Mouse (Mus musculus) MEL (cell line): ENCODE results near the gene Nr1h4. TPM values are rescaled to one million over a fixed set of nuclear protein-coding genes. Genes with fewer than 3 reads are reported as not detected.

Experiments used
- DNase-seq: peaks from one replicate; pipeline ENCODE4 v3.0.0; 2011; ENCODE audit warnings: low read depth, low spot score
- H3K27ac ChIP-seq: 2 replicates; pipeline ENCODE4 v1.5.1; 2012; ENCODE audit warnings: low read depth, mild to moderate bottlenecking, control low read depth, low read length, moderate library complexity; ENCODE audit not compliant: control insufficient read depth
- H3K27me3 ChIP-seq, 2 experiments: fragments of 150-350 bp in 1 of 2; sonication (generic) in 1 of 2; 2 replicates each; pipeline ENCODE4 v1.6.1; 2012; ENCODE audit warnings: low read length in 2 of 2, mild to moderate bottlenecking in 2 of 2, improper control_type of control experiment in 1 of 2, moderate library complexity in 1 of 2; ENCODE audit not compliant: insufficient read depth in 2 of 2, control insufficient read depth in 1 of 2
- H3K36me3 ChIP-seq, 2 experiments: 2 replicates each; pipeline ENCODE4 v1.6.1; 2012 to 2014; ENCODE audit warnings: low read length in 2 of 2, improper control_type of control experiment in 1 of 2, inconsistent platforms in 1 of 2, mild to moderate bottlenecking in 1 of 2; ENCODE audit not compliant: insufficient read depth in 2 of 2, control insufficient read depth in 1 of 2
- H3K4me1 ChIP-seq, 2 experiments: fragments of 150-350 bp in 1 of 2; sonication (generic) in 1 of 2; 2 replicates each; pipeline ENCODE4 v1.6.1; 2012; ENCODE audit warnings: low read length in 2 of 2, improper control_type of control experiment in 1 of 2, mild to moderate bottlenecking in 1 of 2; ENCODE audit not compliant: insufficient read depth in 2 of 2, control insufficient read depth in 1 of 2
- H3K4me3 ChIP-seq, 2 experiments: fragments of 150-350 bp in 1 of 2; sonication (generic) in 1 of 2; 2 replicates each; pipeline ENCODE4 v1.5.1; 2012; ENCODE audit warnings: low read depth in 2 of 2, low read length in 2 of 2, mild to moderate bottlenecking in 2 of 2, moderate library complexity in 2 of 2, control low read depth in 1 of 2, improper control_type of control experiment in 1 of 2; ENCODE audit not compliant: control insufficient read depth in 1 of 2, insufficient read depth in 1 of 2
- H3K79me2 ChIP-seq: 2 replicates; pipeline ENCODE4 v1.6.1; 2012; ENCODE audit warnings: mild to moderate bottlenecking, low read length, moderate library complexity; ENCODE audit not compliant: control insufficient read depth, poor library complexity, insufficient read depth
- H3K9ac ChIP-seq: 2 replicates; pipeline ENCODE4 v1.6.1; 2012; ENCODE audit warnings: low read depth, mild to moderate bottlenecking, control low read depth, low read length, moderate library complexity; ENCODE audit not compliant: control insufficient read depth, poor library complexity, severe bottlenecking
- H3K9me3 ChIP-seq: fragments of 150-350 bp; sonication (generic); replicated peaks from 2 replicates; pipeline ENCODE4 v1.6.1; 2012; ENCODE audit warnings: mild to moderate bottlenecking, low read length, improper control_type of control experiment, moderate library complexity; ENCODE audit not compliant: insufficient read depth
- CHD1 ChIP-seq: IDR thresholded peaks from 2 replicates; pipeline ENCODE4 v1.6.1; 2012; ENCODE audit warnings: low read depth, mild to moderate bottlenecking, inconsistent platforms, low read length, improper control_type of control experiment
- E2F4 ChIP-seq: IDR thresholded peaks from 2 replicates; pipeline ENCODE4 v1.6.1; 2011; ENCODE audit warnings: low read depth, low read length, improper control_type of control experiment, borderline replicate concordance
- EP300 ChIP-seq, 2 experiments: IDR thresholded peaks; 2 replicates each; pipeline ENCODE4 v1.6.1; 2011; ENCODE audit warnings: improper control_type of control experiment in 2 of 2, low read length in 2 of 2, low read depth in 1 of 2, mild to moderate bottlenecking in 1 of 2
- ETS1 ChIP-seq: IDR thresholded peaks from 2 replicates; pipeline ENCODE4 v1.6.1; 2012; ENCODE audit warnings: low read depth, mild to moderate bottlenecking, inconsistent platforms, low read length, improper control_type of control experiment, moderate library complexity
- GABPA ChIP-seq: IDR thresholded peaks from 2 replicates; pipeline ENCODE4 v1.6.1; 2012; ENCODE audit warnings: low read depth, mild to moderate bottlenecking, inconsistent platforms, low read length, improper control_type of control experiment, moderate library complexity
- KAT2A ChIP-seq: conservative IDR thresholded peaks from 2 replicates; pipeline ENCODE4 v1.6.1; 2012; ENCODE audit warnings: low read depth, low read length, improper control_type of control experiment, inconsistent platforms
- MAFK ChIP-seq: IDR thresholded peaks from 2 replicates; pipeline ENCODE4 v1.6.1; 2011; ENCODE audit warnings: low read depth, mild to moderate bottlenecking, low read length, improper control_type of control experiment, borderline replicate concordance
- MAX ChIP-seq: IDR thresholded peaks from 2 replicates; pipeline ENCODE4 v1.6.1; 2011; ENCODE audit warnings: low read length, improper control_type of control experiment
- MEF2A ChIP-seq: IDR thresholded peaks from 2 replicates; pipeline ENCODE4 v1.6.1; 2014; ENCODE audit warnings: low read depth, mild to moderate bottlenecking, inconsistent platforms, low read length, improper control_type of control experiment; ENCODE audit not compliant: poor library complexity, insufficient replicate concordance, severe bottlenecking; ENCODE audit errors: extremely low read depth
- MXI1 ChIP-seq: IDR thresholded peaks from 2 replicates; pipeline ENCODE4 v1.6.1; 2011; ENCODE audit warnings: mild to moderate bottlenecking, low read depth, low read length, improper control_type of control experiment
- MYB ChIP-seq: IDR thresholded peaks from 2 replicates; pipeline ENCODE4 v1.6.1; 2011; ENCODE audit warnings: mild to moderate bottlenecking, low read depth, low read length, improper control_type of control experiment
- RCOR1 ChIP-seq: IDR thresholded peaks from 2 replicates; pipeline ENCODE4 v1.6.1; 2012; ENCODE audit warnings: low read depth, mild to moderate bottlenecking, inconsistent platforms, low read length, improper control_type of control experiment
- SIN3A ChIP-seq: IDR thresholded peaks from 2 replicates; pipeline ENCODE4 v1.6.1; 2012; ENCODE audit warnings: low read length, improper control_type of control experiment, inconsistent platforms
- TAL1 ChIP-seq: IDR thresholded peaks from 2 replicates; pipeline ENCODE4 v1.6.1; 2012; ENCODE audit warnings: mild to moderate bottlenecking, inconsistent platforms, low read length, moderate library complexity, mixed read lengths
- TBP ChIP-seq: IDR thresholded peaks from 2 replicates; pipeline ENCODE4 v1.8.0; 2011; ENCODE audit warnings: low read depth, low read length, improper control_type of control experiment
- TCF12 ChIP-seq: IDR thresholded peaks from 2 replicates; pipeline ENCODE4 v1.6.1; 2014; ENCODE audit warnings: low read depth, mild to moderate bottlenecking, inconsistent platforms, low read length, improper control_type of control experiment, moderate library complexity
- UBTF ChIP-seq: IDR thresholded peaks from 2 replicates; pipeline ENCODE4 v1.6.1; 2012; ENCODE audit warnings: low read depth, mild to moderate bottlenecking, inconsistent platforms, low read length, improper control_type of control experiment, moderate library complexity, borderline replicate concordance; ENCODE audit not compliant: insufficient read depth
- USF1 ChIP-seq: IDR thresholded peaks from 2 replicates; pipeline ENCODE4 v1.6.1; 2014; ENCODE audit warnings: low read depth, mild to moderate bottlenecking, inconsistent platforms, low read length, improper control_type of control experiment, moderate library complexity
- USF2 ChIP-seq, 2 experiments: IDR thresholded peaks; 2 replicates each; pipeline ENCODE4 v1.6.1; 2011 to 2012; ENCODE audit warnings: improper control_type of control experiment in 2 of 2, low read length in 2 of 2, borderline replicate concordance in 1 of 2, inconsistent platforms in 1 of 2, low read depth in 1 of 2, mild to moderate bottlenecking in 1 of 2; ENCODE audit not compliant: insufficient read depth in 1 of 2
- ZKSCAN1 ChIP-seq: IDR thresholded peaks from 2 replicates; pipeline ENCODE4 v1.6.1; 2012; ENCODE audit warnings: low read depth, mild to moderate bottlenecking, inconsistent platforms, low read length, improper control_type of control experiment, moderate library complexity
- ZNF384 ChIP-seq: IDR thresholded peaks from 2 replicates; pipeline ENCODE4 v1.6.1; 2012; ENCODE audit warnings: low read depth, mild to moderate bottlenecking, inconsistent platforms, low read length, improper control_type of control experiment
- polyA plus RNA-seq, 2 experiments: library from polyadenylated mRNA; stranded (reverse) in 1 of 2; unstranded in 1 of 2; fragments of >175 nt in 1 of 2; fragments of >200 nt in 1 of 2; gene quantifications; 2 replicates each; pipeline versions ENCODE4 v1.2.1 to v1.2.4; 2012; ENCODE audit warnings: low replicate concordance in 2 of 2, low read depth in 1 of 2; ENCODE audit not compliant: insufficient read length in 2 of 2, insufficient read depth in 1 of 2, missing spikeins in 1 of 2
- total RNA-seq: library from RNA; depleted of rRNA; stranded (reverse); fragments of 300-350 nt; gene quantifications from 2 replicates; pipeline ENCODE4 v1.2.3, GENCODE M21; 2012

The Nr1h4 gene
- total and polyA plus RNA-seq, 3 experiments: not detected

- TF ChIP-seq MYB (no peak; the same call in 1 of the 2 replicates), ZKSCAN1 (no peak), UBTF (no peak), GABPA (no peak), TCF12 (peak; percentile 40; the same call in 1 of the 2 replicates), TAL1 (no peak), KAT2A (no peak), USF1 (0 out of 2 replicates have a peak, but pooled peaks have one; percentile 33), MEF2A (no peak)
Measured at GRCm38 (mm10) chr10:89443623-89444151, 89.7 kb downstream of the Nr1h4 start, which contains the start of gene Gas2l3 (continued).

DNA sequence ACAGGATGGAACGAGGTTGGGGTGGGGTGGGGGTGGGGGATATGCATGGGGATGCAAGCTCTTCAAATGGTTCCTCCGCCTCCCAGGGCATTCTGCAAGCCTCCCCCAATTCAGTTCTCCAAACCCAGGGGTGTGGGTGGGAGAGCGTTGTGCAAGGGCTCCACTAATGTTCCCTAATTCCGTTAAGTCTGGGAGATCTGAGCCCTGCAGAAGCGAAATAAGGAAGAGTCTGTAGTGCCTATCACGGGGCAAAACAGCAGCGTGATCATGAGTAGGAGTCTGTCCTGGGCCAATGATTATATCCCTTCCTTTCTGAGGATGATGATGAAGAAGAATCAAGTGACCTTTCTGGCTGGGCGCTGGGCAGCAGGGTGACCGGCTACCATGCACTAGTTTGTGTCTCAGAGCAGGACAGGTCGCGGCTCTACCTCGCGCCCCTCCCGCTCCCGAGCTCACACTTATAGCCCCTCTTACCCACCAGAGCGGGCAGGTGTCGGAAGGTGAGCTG is 90.2 kb downstream of the Nr1h4 start:
- peaks cover 1% of the 10 kb centered on the region; the same call in 1 of the 2 replicates for H3K79me2 ChIP-seq
- H3K9me3 ChIP-seq: no peaks in the 10 kb centered on the region
- H3K4me3 ChIP-seq: peak overlapping the region; percentile 79 to 87
- H3K4me1 ChIP-seq: peaks cover 3 to 9% of the 10 kb centered on the region in 2 experiments
- no peak overlapping the region; the same call in 1 of the 2 replicates for H3K27ac ChIP-seq
- peaks cover 0 to 2% of the 10 kb centered on the region in 2 experiments; a peak in 1 of 4 replicates for H3K36me3 ChIP-seq
- peak; percentile 79 for DNase-seq
- no peaks in the 10 kb centered on the region for H3K27me3 ChIP-seq
- H3K9ac ChIP-seq: peak overlapping the region; percentile 62
- 0 out of 2 replicates have a peak, but pooled peaks have one; percentile 25 for TF ChIP-seq CHD1
- no peak for TF ChIP-seq E2F4
- peak; percentile 19 for TF ChIP-seq MAX
- no peak for TF ChIP-seq USF2 (IDR thresholded peaks at IDR 0.05; ENCODE audit: borderline replicate concordance in 1 of 2, insufficient read depth in 1 of 2, low read depth in 1 of 2, low read length in 2 of 2)
- no peak for TF ChIP-seq MXI1
- no peak for TF ChIP-seq EP300 (IDR thresholded peaks at IDR 0.05; ENCODE audit: low read depth in 1 of 2, low read length in 2 of 2)
- TF ChIP-seq RCOR1: peak; percentile 2; the same call in 1 of the 2 replicates
- 0 out of 2 replicates have a peak, but pooled peaks have one; percentile 10 for TF ChIP-seq TBP

GRCm38 (mm10) chr10:89442640-89443039 is 90.7 kb downstream of the Nr1h4 start:
- peak overlapping the region; percentile 79 to 87 for H3K4me3 ChIP-seq

More at GRCm38 (mm10) chr10:89442640-89443039, 90.7 kb downstream of the Nr1h4 start:
- Histone ChIP-seq H3K36me3 (peaks cover 0 to 2% of the 10 kb centered on the region in 2 experiments; a peak in 1 of 4 replicates), H3K9me3 (no peaks in the 10 kb centered on the region), H3K79me2 (peaks cover 1% of the 10 kb centered on the region; the same call in 1 of the 2 replicates), H3K27me3 (no peaks in the 10 kb centered on the region), H3K27ac (peak overlapping the region; percentile 10; the same call in 1 of the 2 replicates), H3K9ac (peak overlapping the region; percentile 62), H3K4me1 (peaks cover 3 to 9% of the 10 kb centered on the region in 2 experiments)
- TF ChIP-seq ZNF384 (no peak), ETS1 (0 out of 2 replicates have a peak, but pooled peaks have one; percentile 41), MAFK (peak; percentile 31; the same call in 1 of the 2 replicates), SIN3A (no peak), USF1 (peak; percentile 72)
- peak; percentile 40 for DNase-seq
